In the genomic region with DNA sequence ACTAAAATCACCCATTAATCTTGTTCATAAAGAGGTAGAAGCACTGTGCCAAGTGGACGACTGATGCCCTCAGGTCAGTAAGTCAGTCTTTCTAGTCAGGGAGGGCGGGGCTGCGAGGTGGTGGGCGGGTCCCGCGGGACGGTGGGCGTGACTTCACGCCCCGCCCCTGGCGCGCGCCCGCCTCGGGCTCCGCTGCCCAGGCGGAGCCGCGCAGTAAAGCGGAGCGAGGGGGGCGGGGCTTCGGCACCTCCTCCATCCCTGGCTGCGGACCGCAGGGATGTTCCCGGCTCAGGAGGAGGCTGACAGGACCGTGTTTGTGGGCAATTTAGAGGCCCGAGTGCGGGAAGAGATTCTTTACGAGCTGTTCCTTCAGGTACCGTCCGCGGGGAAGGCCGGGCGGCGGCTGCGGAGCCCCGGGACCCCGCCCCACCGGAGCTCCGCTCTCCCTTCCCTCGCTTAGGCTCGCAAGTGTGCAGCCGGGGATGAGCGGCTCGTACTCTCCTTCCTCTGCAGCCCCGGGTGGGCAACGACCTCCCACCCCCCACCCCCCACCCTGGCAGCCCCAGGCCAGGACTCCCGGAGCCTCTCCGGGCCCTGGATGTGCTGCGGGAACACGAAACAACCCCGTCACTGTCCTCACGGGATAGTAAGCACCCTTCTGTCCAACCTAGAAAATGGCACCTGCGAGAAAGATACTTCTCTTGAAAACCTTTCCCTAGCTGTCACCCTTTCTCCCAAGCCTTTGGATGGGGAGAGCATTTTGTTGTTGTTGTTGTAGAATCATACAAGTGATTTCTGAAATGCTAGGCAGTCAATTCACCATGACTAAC, we compare ENCODE assay signal across 8 mouse cellular contexts. TPM values are rescaled to one million over a fixed set of nuclear protein-coding genes. Genes with fewer than 3 reads are reported as not detected.
A peak's percentile ranks its signal among the peaks of the same experiment; 100 is the strongest.
DNase-seq lines count a peak whose midpoint lies in the region; ATAC-seq lines count a peak whose summit lies in the region.

Rbm11 (plus strand) TSS at position 174 of the 830 bp plus-strand sequence.

- peak; percentile 61 for DNase-seq in T-cell, adult 2 months (ENCODE audit: low spot score)
- peak; percentile 75 to 84 for DNase-seq in cerebellum, postnatal 36 days
- peak; percentile 52 to 57 for DNase-seq in frontal cortex, postnatal 25 days (ENCODE audit: low spot score in 2 of 2)
- peak; percentile 71 to 75 for DNase-seq in layer of hippocampus, postnatal 25 days (ENCODE audit: extremely low spot score in 1 of 2, low spot score in 1 of 2)
- DNase-seq in lung, postnatal 14 days = peak; percentile 77
- peak; percentile 80 for DNase-seq in ovary, postnatal 36 days (ENCODE audit: low spot score)
- DNase-seq in thymus, postnatal 14 days = peak; percentile 80

- peak within 1 kb of the TSS; percentile 71 for H3K4me3 ChIP-seq in hindbrain, embryonic 13.5 days

- peaks cover 6% of the 10 kb centered on the region for H3K4me1 ChIP-seq in hindbrain, embryonic 13.5 days (replicated peaks)

- H3K4me2 ChIP-seq in hindbrain, embryonic 13.5 days = peak within 1 kb of the TSS; percentile 73

- peak within 1 kb of the TSS; percentile 84 for H3K27ac ChIP-seq in hindbrain, embryonic 13.5 days

- H3K27me3 ChIP-seq in hindbrain, embryonic 13.5 days = no peaks in the 10 kb centered on the region

- no peaks in the 10 kb centered on the region for H3K9me3 ChIP-seq in hindbrain, embryonic 13.5 days

- WGBS in hindbrain, embryonic 13.5 days = under 1% methylated on average over 54 of the region's 55 CpGs

- ATAC-seq in hindbrain, embryonic 13.5 days (ENCODE audit: low FRiP score) = peak; percentile 97

- H3K36me3 ChIP-seq in hindbrain, embryonic 13.5 days = no peaks in the 10 kb centered on the region

- peak within 1 kb of the TSS; percentile 79 for H3K9ac ChIP-seq in hindbrain, embryonic 13.5 days

RNA-seq across cellular contexts. Expression of gene Rbm11, which starts in this region (rescaled TPM):
- 1.9 and 2.5 TPM in 2 replicates for polyA plus RNA-seq in hindbrain, embryonic 13.5 days (2015; fragmentation: Nextera tagmentation; extraction: Ambion mirVana)
- total RNA-seq in layer of hippocampus, postnatal 25 days (2021) = 1 to 10 TPM; 5.5 to 5.9 TPM

Comparison
In these comparisons a context has a peak if more than half of its experiments do, and no peak if none do; other contexts are left out.
1. Peak in every context shown above with its lines: DNase-seq, ATAC-seq, H3K4me3 ChIP-seq and H3K27ac ChIP-seq.